In genomic region chr5:118268987-118269386, GRCm38 (mm10) we compare ENCODE assay signal across 8 mouse cellular contexts. TPM values are rescaled to one million over a fixed set of nuclear protein-coding genes. Genes with fewer than 3 reads are reported as not detected.
A peak's percentile ranks its signal among the peaks of the same experiment; 100 is the strongest.
DNase-seq lines count a peak whose midpoint lies in the region; ATAC-seq and TF ChIP-seq lines count a peak whose summit lies in the region.

No protein-coding gene starts in this region.

- H3K4me2 ChIP-seq in lung, embryonic 16.5 days (ENCODE audit: low read depth, low read length): no peak overlapping the region; the same call in 1 of the 2 replicates

- TF ChIP-seq CTCF in MEL (IDR thresholded peaks at IDR 0.05 in 2 of 3, conservative IDR thresholded peaks at IDR 0.05 in 1 of 3; ENCODE audit: control insufficient read depth in 1 of 3, insufficient read depth in 1 of 3, low read depth in 2 of 3, low read length in 3 of 3, poor library complexity in 1 of 3, severe bottlenecking in 1 of 3): peak; percentile 73 to 85 (median 76)

- H3K4me3 ChIP-seq in MEL (ENCODE audit: control insufficient read depth in 1 of 2, insufficient read depth in 1 of 2, low read depth in 2 of 2, low read length in 2 of 2): no peak overlapping the region
- H3K4me3 ChIP-seq in hindbrain, embryonic 10.5 days: 0 out of 2 replicates have a peak overlapping the region, but pooled peaks have one; percentile 16
- no peak overlapping the region for H3K4me3 ChIP-seq in lung, embryonic 16.5 days (ENCODE audit: low read length)

- 2% methylated on average over 13 of the region's 13 CpGs for WGBS in hindbrain, embryonic 10.5 days
- 2% methylated on average over 13 of the region's 13 CpGs for WGBS in lung, embryonic 16.5 days

- no peak for TF ChIP-seq POLR2A in MEL (IDR thresholded peaks at IDR 0.05; ENCODE audit: control insufficient read depth in 1 of 2, insufficient read depth in 1 of 2, low read depth in 1 of 2, low read length in 2 of 2, poor library complexity in 1 of 2)

- peak; percentile 65 for DNase-seq in MEL (ENCODE audit: low read depth, low spot score)
- peak; percentile 92 for DNase-seq in cerebellum, adult 8-10 months
- DNase-seq in hindbrain, embryonic 10.5 days (ENCODE audit: low spot score): peak; percentile 91
- DNase-seq in layer of hippocampus, adult 9-10 months (ENCODE audit: low spot score): peak; percentile 80
- peak; percentile 86 for DNase-seq in ovary, postnatal 36 days (ENCODE audit: low spot score)
- DNase-seq in thymus, postnatal 36 days: peak; percentile 78 to 81

- no peaks in the 10 kb centered on the region for H3K9me3 ChIP-seq in MEL (replicated peaks; ENCODE audit: insufficient read depth, low read length)
- no peaks in the 10 kb centered on the region for H3K9me3 ChIP-seq in hindbrain, embryonic 10.5 days
- H3K9me3 ChIP-seq in lung, embryonic 16.5 days (ENCODE audit: control insufficient read depth, low read length): no peaks in the 10 kb centered on the region

- H3K4me1 ChIP-seq in MEL (ENCODE audit: control insufficient read depth in 1 of 2, insufficient read depth in 2 of 2, low read length in 2 of 2): no peaks in the 10 kb centered on the region
- peaks cover 24% of the 10 kb centered on the region for H3K4me1 ChIP-seq in hindbrain, embryonic 10.5 days (replicated peaks)
- H3K4me1 ChIP-seq in lung, embryonic 16.5 days (replicated peaks; ENCODE audit: control insufficient read depth, insufficient read depth, low read length): peaks cover 11% of the 10 kb centered on the region; the same call in 1 of the 2 replicates

- H3K36me3 ChIP-seq in MEL (ENCODE audit: control insufficient read depth in 1 of 2, insufficient read depth in 2 of 2, low read length in 2 of 2): no peaks in the 10 kb centered on the region
- peaks cover 4% of the 10 kb centered on the region; the same call in 1 of the 2 replicates for H3K36me3 ChIP-seq in hindbrain, embryonic 10.5 days
- H3K36me3 ChIP-seq in lung, embryonic 16.5 days (ENCODE audit: control insufficient read depth, insufficient read depth, low read length): no peaks in the 10 kb centered on the region

- peaks cover 0 to 1% of the 10 kb centered on the region in 2 experiments; a peak in 2 of 4 replicates for H3K27me3 ChIP-seq in MEL (ENCODE audit: control insufficient read depth in 1 of 2, insufficient read depth in 2 of 2, low read length in 2 of 2)
- H3K27me3 ChIP-seq in hindbrain, embryonic 10.5 days (ENCODE audit: insufficient read depth, poor library complexity, severe bottlenecking): peaks cover 54% of the 10 kb centered on the region
- peaks cover 13% of the 10 kb centered on the region for H3K27me3 ChIP-seq in lung, embryonic 16.5 days (ENCODE audit: control insufficient read depth, insufficient read depth, low read depth, low read length)

- no peak for TF ChIP-seq EP300 in MEL (IDR thresholded peaks at IDR 0.05; ENCODE audit: low read depth in 1 of 2, low read length in 2 of 2)

- H3K79me2 ChIP-seq in MEL (ENCODE audit: control insufficient read depth, insufficient read depth, low read length, poor library complexity): no peaks in the 10 kb centered on the region

- peak; percentile 90 for TF ChIP-seq RAD21 in MEL (IDR thresholded peaks at IDR 0.05; ENCODE audit: low read depth, low read length)

- no peak overlapping the region for H3K9ac ChIP-seq in MEL (ENCODE audit: control insufficient read depth, low read depth, low read length, poor library complexity, severe bottlenecking)
- H3K9ac ChIP-seq in lung, embryonic 16.5 days (ENCODE audit: low read length): no peak overlapping the region

- ATAC-seq in frontal cortex, adult (ENCODE audit: low TSS enrichment): peak; percentile 93
- peak; percentile 87 for ATAC-seq in lung, embryonic 16.5 days (ENCODE audit: low read depth)

- H3K27ac ChIP-seq in MEL (ENCODE audit: control insufficient read depth, low read depth, low read length): no peak overlapping the region
- no peak overlapping the region for H3K27ac ChIP-seq in hindbrain, embryonic 10.5 days
- no peak overlapping the region for H3K27ac ChIP-seq in lung, embryonic 16.5 days (ENCODE audit: low read length)

TF ChIP-seq in MEL, 35 proteins besides CTCF, POLR2A, EP300 and RAD21:
- TF ChIP-seq ZNF384 (IDR thresholded peaks at IDR 0.05; ENCODE audit: low read depth, low read length) (peak; percentile 93), ZC3H11A (IDR thresholded peaks at IDR 0.05; ENCODE audit: low read depth, low read length) (peak; percentile 89), SMC3 (IDR thresholded peaks at IDR 0.05; ENCODE audit: low read depth, low read length) (peak; percentile 82), POLR2AphosphoS5 (IDR thresholded peaks at IDR 0.05; ENCODE audit: borderline replicate concordance, low read depth, low read length) (no peak)

RNA-seq across cellular contexts. Expression of gene 2410131K14Rik, which starts 24.0 kb away (rescaled TPM):
- 4.0 TPM in 2 replicates for total RNA-seq in MEL (2012; rRNA removed)
- 1 to 10 TPM in 1 of 2 experiments, not detected in 1; 4.3 TPM for polyA plus RNA-seq in MEL (2012; ENCODE audit: insufficient read depth in 1 of 2, insufficient read length in 2 of 2, low read depth in 1 of 2, low replicate concordance in 2 of 2, missing spikeins in 1 of 2)
- 11.3 and 12.3 TPM in 2 replicates for polyA plus RNA-seq in hindbrain, embryonic 10.5 days (2016; fragmentation: Nextera tagmentation; extraction: Ambion mirVana)
- polyA plus RNA-seq in lung, embryonic 16.5 days (2015; fragmentation: Nextera tagmentation; extraction: Ambion mirVana): 6.9 and 7.2 TPM in 2 replicates

RNA-seq across cellular contexts. Expression of gene Rnft2, which starts 24.1 kb away (rescaled TPM):
- 0.29 and 0.42 TPM in 2 replicates for total RNA-seq in MEL (2012; rRNA removed)
- polyA plus RNA-seq in MEL (2012; ENCODE audit: insufficient read depth in 1 of 2, insufficient read length in 2 of 2, low read depth in 1 of 2, low replicate concordance in 2 of 2, missing spikeins in 1 of 2): under 1 TPM in 1 of 2 experiments, not detected in 1; 0.71 TPM
- 4.9 and 7.4 TPM in 2 replicates for polyA plus RNA-seq in hindbrain, embryonic 10.5 days (2016; fragmentation: Nextera tagmentation; extraction: Ambion mirVana)
- polyA plus RNA-seq in lung, embryonic 16.5 days (2015; fragmentation: Nextera tagmentation; extraction: Ambion mirVana): 1.8 and 2.1 TPM in 2 replicates
